Mouse (Mus musculus) MEL-GATA-1-ER (cell line): ENCODE data around the gene Aox3.

Source experiments
- DNase-seq: peaks from one replicate; pipeline ENCODE4 v3.0.0-alpha.2; 2012; ENCODE audit warnings: low read depth; ENCODE audit errors: extremely low read depth

Aox3 gene

GRCm38 (mm10) chr1:58105685-58106084 lies 7.2 kb upstream of the Aox3 start:
- DNase-seq: no peak

GRCm38 (mm10) chr1:58107066-58107465 lies 5.9 kb upstream of the Aox3 start:
- DNase-seq: no peak

GRCm38 (mm10) chr1:58110241-58110640 lies 2.7 kb upstream of the Aox3 start:
- DNase-seq: no peak

DNA sequence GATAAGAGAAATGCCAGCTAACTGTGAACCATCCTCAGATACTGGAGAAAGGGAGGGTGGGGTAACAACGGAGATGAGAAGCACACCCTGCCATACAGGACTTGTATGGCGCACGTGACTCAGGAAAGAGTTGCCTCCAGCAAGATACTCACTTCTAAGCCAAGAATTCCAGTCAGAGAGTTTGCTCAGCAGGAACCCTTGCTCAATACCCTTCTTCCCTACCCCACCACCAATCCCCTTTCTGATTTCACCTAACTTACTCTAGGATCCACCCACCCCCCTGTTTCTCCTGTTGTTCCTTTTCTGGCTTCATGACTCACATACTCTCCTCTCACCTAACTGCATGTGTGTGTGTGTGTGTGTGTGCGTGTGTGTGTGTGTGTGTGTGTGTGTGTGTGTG lies 1.6 kb upstream of the Aox3 start:
- DNase-seq: no peak

GRCm38 (mm10) chr1:58113441-58113840 lies 511 bp downstream of the Aox3 start:
- no peak for DNase-seq

GRCm38 (mm10) chr1:58114021-58114560 lies 1.2 kb downstream of the Aox3 start:
- no peak for DNase-seq

GRCm38 (mm10) chr1:58114666-58115375 lies 1.9 kb downstream of the Aox3 start:
- DNase-seq: no peak

GRCm38 (mm10) chr1:58118231-58118630 lies 5.3 kb downstream of the Aox3 start:
- DNase-seq: no peak

GRCm38 (mm10) chr1:58124901-58125300 lies 12.0 kb downstream of the Aox3 start:
- no peak for DNase-seq

GRCm38 (mm10) chr1:58137891-58138290 lies 25.0 kb downstream of the Aox3 start:
- DNase-seq: no peak

- no peak for DNase-seq
These were observed 26.1 kb downstream of the Aox3 start for GRCm38 (mm10) chr1:58138986-58139385.

GRCm38 (mm10) chr1:58140607-58141006 lies 27.7 kb downstream of the Aox3 start:
- DNase-seq: no peak

DNA sequence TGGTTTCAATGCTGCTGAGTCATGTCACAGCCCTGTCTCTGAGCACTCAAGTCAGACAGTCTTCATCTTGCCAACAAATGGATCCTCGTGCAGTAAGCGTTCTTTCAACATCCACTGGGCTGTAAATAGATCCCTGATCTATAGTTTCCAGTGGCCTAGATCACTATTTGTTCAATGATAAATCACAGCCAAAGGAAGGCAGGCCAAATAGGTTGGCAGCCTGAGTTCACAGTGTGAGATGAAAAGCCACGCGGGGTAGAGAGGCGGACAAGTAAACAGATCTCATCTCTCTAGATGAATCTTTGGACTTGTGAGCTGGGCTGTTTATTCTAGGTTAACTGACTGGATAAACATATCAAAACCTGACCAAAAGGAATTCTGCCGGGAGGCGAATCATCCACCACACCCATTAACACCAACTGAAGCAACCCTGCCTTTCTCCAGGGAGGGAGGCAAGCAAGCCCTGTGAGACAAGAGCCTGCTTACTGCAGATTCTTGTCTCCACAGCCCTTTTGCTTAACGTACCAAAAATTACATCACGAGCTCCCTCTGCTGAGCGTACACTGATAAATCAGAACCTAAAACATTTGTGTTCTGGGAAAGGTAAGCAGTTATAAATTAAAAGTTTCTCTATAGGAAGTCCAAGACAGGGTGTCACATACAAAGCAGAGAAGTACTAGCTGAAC lies 31.6 kb downstream of the Aox3 start:
- DNase-seq: no peak

DNA sequence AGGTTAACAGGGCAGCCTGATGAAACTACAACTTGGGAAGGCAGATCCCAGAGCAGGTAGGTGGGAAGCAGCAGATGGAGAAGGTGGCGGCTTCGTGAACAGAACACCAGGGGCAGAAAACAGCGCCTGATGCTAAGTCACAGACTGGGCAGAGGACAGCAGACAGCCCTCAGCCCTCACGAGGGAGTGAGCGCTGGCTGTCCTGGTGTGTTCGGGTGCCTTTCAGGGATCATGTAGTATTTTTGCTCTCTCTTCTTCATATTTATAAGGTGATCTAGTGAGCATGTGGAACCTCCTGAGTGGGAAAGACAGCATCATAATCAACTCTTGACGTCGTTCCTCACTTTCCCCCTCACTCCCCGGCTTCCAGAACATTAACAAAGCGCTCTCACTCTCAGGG lies 33.1 kb downstream of the Aox3 start:
- DNase-seq: no peak

- DNase-seq: no peak
These were observed 34.8 kb downstream of the Aox3 start for GRCm38 (mm10) chr1:58147776-58148175.

GRCm38 (mm10) chr1:58152247-58152646 lies 39.3 kb downstream of the Aox3 start:
- no peak for DNase-seq

- DNase-seq: no peak
These were observed 43.8 kb downstream of the Aox3 start for GRCm38 (mm10) chr1:58156747-58157146.

- DNase-seq: no peak
These were observed 57.0 kb downstream of the Aox3 start for GRCm38 (mm10) chr1:58169893-58170292.

DNA sequence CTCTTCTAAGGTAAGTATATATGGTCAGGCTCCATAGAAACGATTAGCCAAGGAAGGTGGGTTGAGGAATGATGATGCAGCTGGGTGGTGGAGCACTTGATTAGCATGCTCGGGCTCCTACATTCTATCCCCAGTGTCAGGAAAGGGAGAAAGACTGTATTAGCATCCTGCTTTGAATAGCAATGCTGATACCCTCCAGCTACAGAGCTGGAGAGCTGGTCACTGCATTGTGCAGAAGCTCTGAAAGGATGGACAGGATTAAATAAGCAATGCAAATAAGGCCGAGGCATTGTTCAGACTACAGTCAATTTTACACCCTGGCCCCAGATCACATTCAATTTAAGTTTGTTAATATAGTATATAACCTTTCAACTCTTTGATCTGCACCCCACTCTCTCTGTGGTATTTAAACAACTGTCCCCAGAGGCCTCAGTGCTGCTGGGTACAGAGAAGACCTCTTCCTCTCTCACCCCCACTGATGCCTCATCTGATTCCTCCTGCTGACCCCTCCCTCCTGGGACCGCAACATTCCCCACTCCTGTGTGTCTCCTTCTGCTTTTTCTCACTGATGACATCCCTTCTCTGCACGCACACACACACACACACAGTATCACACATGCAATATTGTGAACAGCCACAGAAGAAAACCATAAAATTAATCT lies 75.7 kb downstream of the Aox3 start:
- no peak for DNase-seq

DNA sequence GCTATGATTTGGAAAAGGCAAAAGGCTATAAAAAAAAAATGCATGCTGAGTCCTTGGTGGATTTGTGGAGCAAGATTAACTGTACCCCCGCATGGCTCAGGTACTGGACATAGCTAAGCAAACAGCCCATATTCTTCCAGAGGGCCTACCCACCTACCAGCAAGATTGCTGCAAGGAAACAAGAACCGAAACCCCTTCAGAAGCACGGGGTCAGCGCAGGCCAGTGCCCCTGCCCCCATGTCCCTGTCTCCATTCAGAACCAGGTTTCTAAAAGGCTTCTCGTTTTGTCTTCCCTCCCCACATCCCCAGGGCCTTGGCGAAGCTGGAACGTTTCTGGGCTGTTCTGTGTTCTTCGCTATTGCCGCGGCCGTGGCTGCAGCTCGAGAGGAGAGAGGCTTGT lies 81.4 kb downstream of the Aox3 start:
- no peak for DNase-seq

GRCm38 (mm10) chr1:58194988-58195387 lies 82.1 kb downstream of the Aox3 start:
- no peak for DNase-seq

GRCm38 (mm10) chr1:58195541-58195940 lies 82.6 kb downstream of the Aox3 start:
- no peak for DNase-seq
